ENCODE assay signal across 12 mouse cellular contexts in genomic region chr11:98902621-98903245, GRCm38 (mm10). TPM values are rescaled to one million over a fixed set of nuclear protein-coding genes. Genes with fewer than 3 reads are reported as not detected.
DNase-seq lines count a peak whose midpoint lies in the region; ATAC-seq lines count a peak whose summit lies in the region.
"Had no signal": no experiment of that assay in that cellular context is flagged by ENCODE, and none has a peak within 500 bp of the region (broad histone marks: within the 10 kb centered on the region; RNA-seq: fewer than 3 reads in every experiment).

No protein-coding gene starts in this region.

- DNase-seq in heart, postnatal 25 days (ENCODE audit: low spot score): no peak
- DNase-seq in midbrain, embryonic 10.5 days (ENCODE audit: low spot score): peak; percentile 74
- DNase-seq in liver, embryonic 13.5 days: no peak
- no peak for DNase-seq in cerebellum, postnatal 4 days (ENCODE audit: low spot score in 2 of 2)
- no peak for DNase-seq in cerebellum, adult 11 months
- DNase-seq in cerebellum, postnatal 36 days: no peak
- DNase-seq: adrenal gland, postnatal 10 days; spleen, adult 18-20 months had no signal

- no peaks in the 10 kb centered on the region for H3K27me3 ChIP-seq in heart, embryonic 13.5 days (replicated peaks)
- H3K27me3 ChIP-seq in midbrain, embryonic 10.5 days (ENCODE audit: low read depth, poor library complexity, severe bottlenecking): no peaks in the 10 kb centered on the region
- no peaks in the 10 kb centered on the region for H3K27me3 ChIP-seq in midbrain, embryonic 15.5 days (replicated peaks)
- H3K27me3 ChIP-seq in liver, embryonic 13.5 days: no peaks in the 10 kb centered on the region
- H3K27me3 ChIP-seq: embryonic facial prominence, embryonic 15.5 days; neural tube, embryonic 12.5 days had no signal

- intact Hi-C loops in heart, postnatal 25 days (cut with DNase I): no loop called here

- peak overlapping the region; percentile 69 for H3K9ac ChIP-seq in heart, embryonic 13.5 days
- H3K9ac ChIP-seq in midbrain, embryonic 15.5 days: no peak overlapping the region
- H3K9ac ChIP-seq in liver, embryonic 13.5 days: peak overlapping the region; percentile 41
- H3K9ac ChIP-seq: embryonic facial prominence, embryonic 15.5 days; neural tube, embryonic 12.5 days had no signal

- no peaks in the 10 kb centered on the region for H3K9me3 ChIP-seq in heart, embryonic 13.5 days
- no peaks in the 10 kb centered on the region for H3K9me3 ChIP-seq in midbrain, embryonic 10.5 days (replicated peaks)
- H3K9me3 ChIP-seq in midbrain, embryonic 15.5 days: no peaks in the 10 kb centered on the region
- H3K9me3 ChIP-seq in liver, embryonic 13.5 days (replicated peaks): no peaks in the 10 kb centered on the region
- H3K9me3 ChIP-seq: embryonic facial prominence, embryonic 15.5 days; neural tube, embryonic 12.5 days had no signal

- peaks cover 51% of the 10 kb centered on the region for H3K36me3 ChIP-seq in heart, embryonic 13.5 days
- H3K36me3 ChIP-seq in midbrain, embryonic 10.5 days: peaks cover 55% of the 10 kb centered on the region
- peaks cover 20% of the 10 kb centered on the region for H3K36me3 ChIP-seq in midbrain, embryonic 15.5 days (replicated peaks)
- H3K36me3 ChIP-seq in liver, embryonic 13.5 days: peaks cover 33% of the 10 kb centered on the region

- H3K27ac ChIP-seq in heart, embryonic 13.5 days (replicated peaks): peak overlapping the region; percentile 87
- peak overlapping the region; percentile 87 for H3K27ac ChIP-seq in midbrain, embryonic 10.5 days (replicated peaks)
- no peak overlapping the region for H3K27ac ChIP-seq in midbrain, embryonic 15.5 days
- H3K27ac ChIP-seq in liver, embryonic 13.5 days: peak overlapping the region; percentile 98
- H3K27ac ChIP-seq: embryonic facial prominence, embryonic 15.5 days; neural tube, embryonic 12.5 days had no signal

- H3K4me1 ChIP-seq in heart, embryonic 13.5 days: peaks cover 47% of the 10 kb centered on the region
- H3K4me1 ChIP-seq in midbrain, embryonic 10.5 days: peaks cover 22% of the 10 kb centered on the region
- peaks cover 4% of the 10 kb centered on the region for H3K4me1 ChIP-seq in midbrain, embryonic 15.5 days
- H3K4me1 ChIP-seq in liver, embryonic 13.5 days (replicated peaks): peaks cover 66% of the 10 kb centered on the region

- H3K4me3 ChIP-seq in heart, embryonic 13.5 days: no peak overlapping the region; the same call in 1 of the 2 replicates
- peak overlapping the region; percentile 36 for H3K4me3 ChIP-seq in midbrain, embryonic 10.5 days
- no peak overlapping the region for H3K4me3 ChIP-seq in midbrain, embryonic 15.5 days
- no peak overlapping the region for H3K4me3 ChIP-seq in liver, embryonic 13.5 days (replicated peaks)
- H3K4me3 ChIP-seq: embryonic facial prominence, embryonic 15.5 days; neural tube, embryonic 12.5 days had no signal

- WGBS in heart, embryonic 13.5 days: 14% methylated on average over 10 of the region's 10 CpGs
- WGBS in midbrain, embryonic 10.5 days: 3% methylated on average over 10 of the region's 10 CpGs
- WGBS in midbrain, embryonic 15.5 days: 12% methylated on average over 10 of the region's 10 CpGs
- 68% methylated on average over 10 of the region's 10 CpGs for WGBS in liver, embryonic 13.5 days (ENCODE audit: insufficient replicate concordance)

- peak overlapping the region; percentile 53 for H3K4me2 ChIP-seq in heart, embryonic 13.5 days
- no peak overlapping the region for H3K4me2 ChIP-seq in midbrain, embryonic 15.5 days
- peak overlapping the region; percentile 19; the same call in 1 of the 2 replicates for H3K4me2 ChIP-seq in liver, embryonic 13.5 days
- H3K4me2 ChIP-seq: embryonic facial prominence, embryonic 15.5 days; neural tube, embryonic 12.5 days had no signal

- ATAC-seq in heart, embryonic 13.5 days (ENCODE audit: extremely low read depth, insufficient number of reproducible peaks, low FRiP score, low TSS enrichment): no peak
- no peak for ATAC-seq in midbrain, embryonic 15.5 days (replicated peaks)
- ATAC-seq in liver, embryonic 13.5 days (ENCODE audit: low read depth): no peak

RNA-seq across cellular contexts. Expression of gene Cdc6, which starts 4.9 kb away (rescaled TPM):
- polyA plus RNA-seq in heart, embryonic 13.5 days (2015; fragmentation: Nextera tagmentation; extraction: Ambion mirVana): 21.1 and 22.9 TPM in 2 replicates
- under 1 TPM; 0.28 to 0.52 TPM for total RNA-seq in heart, postnatal 25 days (2021)
- polyA plus RNA-seq in midbrain, embryonic 10.5 days (2016; fragmentation: Nextera tagmentation; extraction: Ambion mirVana): 53.3 and 67.8 TPM in 2 replicates
- polyA plus RNA-seq in midbrain, embryonic 15.5 days (2015; fragmentation: Nextera tagmentation; extraction: Ambion mirVana): 3.9 and 4.2 TPM in 2 replicates
- 69.1 and 79.8 TPM in 2 replicates for polyA plus RNA-seq in liver, embryonic 13.5 days (2015; fragmentation: Nextera tagmentation; extraction: Ambion mirVana)

RNA-seq across cellular contexts. Expression of gene Rara, which starts 24.9 kb away (rescaled TPM):
- polyA plus RNA-seq in heart, embryonic 13.5 days (2015; fragmentation: Nextera tagmentation; extraction: Ambion mirVana): 27.9 and 28.3 TPM in 2 replicates
- 10 to 100 TPM; 11.8 TPM for total RNA-seq in heart, postnatal 25 days (2021)
- polyA plus RNA-seq in midbrain, embryonic 10.5 days (2016; fragmentation: Nextera tagmentation; extraction: Ambion mirVana): 15.5 and 16.1 TPM in 2 replicates
- 9.7 and 10.5 TPM in 2 replicates for polyA plus RNA-seq in midbrain, embryonic 15.5 days (2015; fragmentation: Nextera tagmentation; extraction: Ambion mirVana)
- polyA plus RNA-seq in liver, embryonic 13.5 days (2015; fragmentation: Nextera tagmentation; extraction: Ambion mirVana): 3.4 and 3.8 TPM in 2 replicates

RNA-seq across cellular contexts. Expression of gene Wipf2, which starts 39.3 kb away (rescaled TPM):
- 2.3 and 2.6 TPM in 2 replicates for polyA plus RNA-seq in heart, embryonic 13.5 days (2015; fragmentation: Nextera tagmentation; extraction: Ambion mirVana)
- total RNA-seq in heart, postnatal 25 days (2021): 10 to 100 TPM in 1 of 2 experiments, 1 to 10 TPM in 1; 7.8 to 11.2 TPM
- 3.7 and 3.9 TPM in 2 replicates for polyA plus RNA-seq in midbrain, embryonic 10.5 days (2016; fragmentation: Nextera tagmentation; extraction: Ambion mirVana)
- polyA plus RNA-seq in midbrain, embryonic 15.5 days (2015; fragmentation: Nextera tagmentation; extraction: Ambion mirVana): 4.9 and 5.3 TPM in 2 replicates
- polyA plus RNA-seq in liver, embryonic 13.5 days (2015; fragmentation: Nextera tagmentation; extraction: Ambion mirVana): 1.3 TPM in 2 replicates
